Mouse (Mus musculus) liver, adult 2 months (tissue): ENCODE results near the gene Pah.

ENCODE experiments used
- CTCF ChIP-seq: fragments of 200-500 bp; IDR thresholded peaks from 2 replicates; pipeline ENCODE4 v1.5.1; 2011; ENCODE audit warnings: low read depth, low read length, control low read depth
- POLR2A ChIP-seq: fragments of 200-500 bp; IDR thresholded peaks from 2 replicates; pipeline ENCODE4 v1.6.1; 2011; ENCODE audit warnings: low read length, control low read depth; ENCODE audit not compliant: insufficient read depth; ENCODE audit errors: extremely low read depth

DNA sequence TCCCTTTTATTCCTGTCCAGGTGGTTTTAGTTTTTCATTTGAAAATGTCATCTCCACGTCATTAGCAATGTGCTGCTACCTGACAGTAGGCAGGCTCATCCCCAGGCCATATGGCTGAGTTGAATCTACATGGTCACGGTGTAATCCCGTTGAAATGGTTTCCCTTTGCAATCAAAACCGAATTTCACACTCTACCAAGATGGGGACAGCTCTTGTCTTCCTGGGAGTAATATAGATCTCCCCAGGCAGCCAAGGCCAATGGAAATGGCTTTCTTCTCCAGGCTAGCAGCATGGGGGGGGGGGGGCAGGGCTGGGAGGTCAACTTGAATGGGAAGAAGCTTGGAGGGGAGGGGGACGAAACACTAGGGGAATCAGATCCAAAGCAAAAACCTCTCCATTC is 43.7 kb upstream of the Pah start:
- TF ChIP-seq POLR2A (no peak), CTCF (no peak)
